Mouse (Mus musculus): ENCODE data around the gene Atrnl1.

DNA sequence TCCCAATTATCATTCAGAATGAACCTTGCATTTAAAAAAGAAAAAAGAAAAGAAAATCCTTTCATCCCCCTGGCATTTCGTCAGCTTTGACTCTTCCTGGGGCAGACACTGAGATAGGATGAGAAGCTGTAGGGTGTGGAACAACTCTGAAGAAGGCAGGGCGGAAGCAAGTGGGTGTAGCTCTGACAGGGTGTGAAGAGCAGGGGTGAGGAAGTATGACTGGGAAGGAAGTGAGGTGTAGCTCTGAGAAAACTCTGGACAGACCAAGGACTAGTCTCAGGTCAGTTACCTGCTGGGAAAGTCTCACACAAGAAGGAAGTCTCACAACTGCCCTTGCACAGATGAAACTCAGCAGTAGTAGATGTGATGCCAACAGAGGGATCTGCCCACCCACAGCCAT is 486.4 kb downstream of the Atrnl1 start:
- TF ChIP-seq GATA1 (IDR thresholded peaks at IDR 0.05; ENCODE audit: borderline replicate concordance, low read length): no peak
- no peak for TF ChIP-seq FLI1 (IDR thresholded peaks at IDR 0.05; ENCODE audit: low read length)

Data from megakaryocyte, embryonic 14.5 days (primary cell).